Mouse (Mus musculus) MEL (cell line): ENCODE measurements around the gene Fgfrl1.

ENCODE experiments used
- CHD2 ChIP-seq: IDR thresholded peaks from 2 replicates; pipeline ENCODE4 v1.6.1; 2011; ENCODE audit warnings: low read length, improper control_type of control experiment
- CTCF ChIP-seq, 3 experiments: IDR thresholded peaks in 2 of 3; conservative IDR thresholded peaks in 1 of 3; 2 replicates each; pipeline ENCODE4 v1.5.1; 2011 to 2012; ENCODE audit warnings: low read length in 3 of 3, low read depth in 2 of 3, mild to moderate bottlenecking in 2 of 3, improper control_type of control experiment in 1 of 3, inconsistent platforms in 1 of 3, mixed read lengths in 1 of 3, moderate library complexity in 1 of 3; ENCODE audit not compliant: control insufficient read depth in 1 of 3, insufficient read depth in 1 of 3, poor library complexity in 1 of 3, severe bottlenecking in 1 of 3
- E2F4 ChIP-seq: IDR thresholded peaks from 2 replicates; pipeline ENCODE4 v1.6.1; 2011; ENCODE audit warnings: low read depth, low read length, improper control_type of control experiment, borderline replicate concordance
- JUND ChIP-seq: IDR thresholded peaks from 2 replicates; pipeline ENCODE4 v1.6.1; 2011; ENCODE audit warnings: low read depth, mild to moderate bottlenecking, improper control_type of control experiment, low read length
- KAT2A ChIP-seq: conservative IDR thresholded peaks from 2 replicates; pipeline ENCODE4 v1.6.1; 2012; ENCODE audit warnings: low read depth, low read length, improper control_type of control experiment, inconsistent platforms
- MAX ChIP-seq: IDR thresholded peaks from 2 replicates; pipeline ENCODE4 v1.6.1; 2011; ENCODE audit warnings: low read length, improper control_type of control experiment
- MXI1 ChIP-seq: IDR thresholded peaks from 2 replicates; pipeline ENCODE4 v1.6.1; 2011; ENCODE audit warnings: mild to moderate bottlenecking, low read depth, low read length, improper control_type of control experiment
- TBP ChIP-seq: IDR thresholded peaks from 2 replicates; pipeline ENCODE4 v1.8.0; 2011; ENCODE audit warnings: low read depth, low read length, improper control_type of control experiment
- UBTF ChIP-seq: IDR thresholded peaks from 2 replicates; pipeline ENCODE4 v1.6.1; 2012; ENCODE audit warnings: low read depth, mild to moderate bottlenecking, inconsistent platforms, low read length, improper control_type of control experiment, moderate library complexity, borderline replicate concordance; ENCODE audit not compliant: insufficient read depth

GRCm38 (mm10) chr5:108668977-108669936 is 22.9 kb upstream of the Fgfrl1 start, which contains the start of gene Dgkq:
- peak; percentile 6; the same call in 1 of the 2 replicates for TF ChIP-seq CHD2
- peak; percentile 64 for TF ChIP-seq MXI1
- no peak for TF ChIP-seq UBTF
- no peak for TF ChIP-seq JUND
- TF ChIP-seq E2F4: no peak
- TF ChIP-seq CTCF (IDR thresholded peaks at IDR 0.05 in 2 of 3, conservative IDR thresholded peaks at IDR 0.05 in 1 of 3; ENCODE audit: control insufficient read depth in 1 of 3, insufficient read depth in 1 of 3, low read depth in 2 of 3, low read length in 3 of 3, poor library complexity in 1 of 3, severe bottlenecking in 1 of 3): peak; percentile 45 to 77 (median 47)
- no peak for TF ChIP-seq KAT2A
- TF ChIP-seq TBP: peak; percentile 49; the same call in 1 of the 2 replicates
- peak; percentile 90 for TF ChIP-seq MAX
